Mouse (Mus musculus) lung, embryonic 16.5 days (tissue): ENCODE measurements at regions not wholly inside any gene's neighbourhood (a gene's known extent, or its start where the extent isn't known, plus 50 kb on each side); places are given as distances from the start of the nearest gene placed in this dataset.

Source experiments
- ATAC-seq: fragments of 200-750 bp; cut with Nextera tagmentation; 2 replicates; pipeline ENCODE4 v1.8.0; 2017; ENCODE audit warnings: low read depth, mild to moderate bottlenecking, moderate library complexity
- H3K27ac ChIP-seq: fragments of 300-500 bp; sonication (generic); 2 replicates; pipeline ENCODE4 v1.5.1; 2014; ENCODE audit warnings: mild to moderate bottlenecking, control low read depth, low read length
- H3K27me3 ChIP-seq: fragments of 300-500 bp; sonication (generic); 2 replicates; pipeline ENCODE4 v1.6.1; 2014; ENCODE audit warnings: low read depth, low read length, mixed read lengths; ENCODE audit not compliant: control insufficient read depth, insufficient read depth
- H3K36me3 ChIP-seq: fragments of 300-500 bp; sonication (generic); 2 replicates; pipeline ENCODE4 v1.6.1; 2014; ENCODE audit warnings: low read length; ENCODE audit not compliant: control insufficient read depth, insufficient read depth
- H3K4me1 ChIP-seq: fragments of 300-500 bp; sonication (generic); replicated peaks from 2 replicates; pipeline ENCODE4 v1.6.1; 2014; ENCODE audit warnings: low read length, mixed read lengths; ENCODE audit not compliant: control insufficient read depth, insufficient read depth
- H3K4me2 ChIP-seq: fragments of 300-500 bp; sonication (generic); 2 replicates; pipeline ENCODE4 v1.6.1; 2014; ENCODE audit warnings: low read depth, low read length, control low read depth
- H3K4me3 ChIP-seq: fragments of 300-500 bp; sonication (generic); 2 replicates; pipeline ENCODE4 v1.5.1; 2014; ENCODE audit warnings: mild to moderate bottlenecking, low read length, control low read depth
- H3K9ac ChIP-seq: fragments of 300-500 bp; sonication (generic); 2 replicates; pipeline ENCODE4 v1.6.1; 2014; ENCODE audit warnings: low read length, control low read depth
- H3K9me3 ChIP-seq: fragments of 300-500 bp; sonication (generic); 2 replicates; pipeline ENCODE4 v1.6.1; 2016; ENCODE audit warnings: low read length; ENCODE audit not compliant: control insufficient read depth
- WGBS: fragments of 180-500 bp; shearing (Covaris S2); extraction: QIAGEN DNeasy Blood & Tissue Kit; methylation state at CpG from one replicate; pipeline ENCODE4 v1.1.7; 2014; 5-methylcytosine and 5-hydroxymethylcytosine counted together

- WGBS = 50% methylated on average over 11 of the region's 11 CpGs
- H3K4me2 ChIP-seq = no peak overlapping the region
- no peaks in the 10 kb centered on the region for H3K36me3 ChIP-seq
- H3K4me3 ChIP-seq = no peak overlapping the region
- ATAC-seq = peak; percentile 82
- H3K4me1 ChIP-seq = no peaks in the 10 kb centered on the region
- no peak overlapping the region for H3K9ac ChIP-seq
- H3K27ac ChIP-seq = no peak overlapping the region
- no peaks in the 10 kb centered on the region for H3K27me3 ChIP-seq
- no peaks in the 10 kb centered on the region for H3K9me3 ChIP-seq
Observed at GRCm38 (mm10) chr4:84102736-84103135, 572.3 kb downstream of the Bnc2 start.

DNA sequence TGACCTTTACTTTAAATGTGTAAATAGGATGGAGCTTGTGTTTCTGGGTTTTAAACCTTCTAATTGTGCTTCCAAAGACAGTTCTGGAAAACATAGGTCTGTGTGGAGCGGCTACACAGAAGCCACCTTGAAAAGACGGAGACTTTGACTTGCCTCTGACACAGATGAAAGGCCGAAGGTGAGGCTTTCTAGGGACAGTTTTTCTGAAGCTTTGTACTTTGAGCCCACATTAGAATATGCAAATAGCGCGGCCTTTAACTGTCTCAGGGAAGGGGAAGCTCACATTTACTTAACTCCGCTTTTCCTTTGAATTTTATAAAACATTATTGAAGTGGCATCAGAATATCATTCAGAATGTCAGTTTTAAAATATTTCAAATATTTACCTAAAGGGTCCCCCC lies 566.5 kb downstream of the Bnc2 start:
- no peak for ATAC-seq
- Histone ChIP-seq H3K9me3 (no peaks in the 10 kb centered on the region), H3K4me2 (no peak overlapping the region), H3K27ac (no peak overlapping the region), H3K4me1 (no peaks in the 10 kb centered on the region), H3K4me3 (no peak overlapping the region), H3K27me3 (no peaks in the 10 kb centered on the region), H3K36me3 (no peaks in the 10 kb centered on the region), H3K9ac (no peak overlapping the region)
- 80% methylated on average over 6 of the region's 6 CpGs for WGBS

- 29% methylated on average over 12 of the region's 12 CpGs for WGBS
- H3K36me3 ChIP-seq = no peaks in the 10 kb centered on the region
- H3K27me3 ChIP-seq = no peaks in the 10 kb centered on the region
- no peak overlapping the region for H3K27ac ChIP-seq
- H3K4me1 ChIP-seq = no peaks in the 10 kb centered on the region
- ATAC-seq = peak; percentile 56; the same call in 1 of the 2 replicates
- no peak overlapping the region for H3K9ac ChIP-seq
- no peak overlapping the region for H3K4me3 ChIP-seq
- no peaks in the 10 kb centered on the region for H3K9me3 ChIP-seq
- H3K4me2 ChIP-seq = no peak overlapping the region
Observed at GRCm38 (mm10) chr4:84109771-84110503, 565.1 kb downstream of the Bnc2 start.

GRCm38 (mm10) chr4:84114162-84115040 lies 560.7 kb downstream of the Bnc2 start:
- H3K36me3 ChIP-seq = no peaks in the 10 kb centered on the region
- H3K9me3 ChIP-seq = no peaks in the 10 kb centered on the region
- H3K4me2 ChIP-seq = no peak overlapping the region
- WGBS = 72% methylated on average over 10 of the region's 10 CpGs
- no peak overlapping the region for H3K27ac ChIP-seq
- no peaks in the 10 kb centered on the region for H3K4me1 ChIP-seq
- H3K27me3 ChIP-seq = no peaks in the 10 kb centered on the region
- no peak for ATAC-seq
- H3K4me3 ChIP-seq = no peak overlapping the region
- H3K9ac ChIP-seq = no peak overlapping the region

DNA sequence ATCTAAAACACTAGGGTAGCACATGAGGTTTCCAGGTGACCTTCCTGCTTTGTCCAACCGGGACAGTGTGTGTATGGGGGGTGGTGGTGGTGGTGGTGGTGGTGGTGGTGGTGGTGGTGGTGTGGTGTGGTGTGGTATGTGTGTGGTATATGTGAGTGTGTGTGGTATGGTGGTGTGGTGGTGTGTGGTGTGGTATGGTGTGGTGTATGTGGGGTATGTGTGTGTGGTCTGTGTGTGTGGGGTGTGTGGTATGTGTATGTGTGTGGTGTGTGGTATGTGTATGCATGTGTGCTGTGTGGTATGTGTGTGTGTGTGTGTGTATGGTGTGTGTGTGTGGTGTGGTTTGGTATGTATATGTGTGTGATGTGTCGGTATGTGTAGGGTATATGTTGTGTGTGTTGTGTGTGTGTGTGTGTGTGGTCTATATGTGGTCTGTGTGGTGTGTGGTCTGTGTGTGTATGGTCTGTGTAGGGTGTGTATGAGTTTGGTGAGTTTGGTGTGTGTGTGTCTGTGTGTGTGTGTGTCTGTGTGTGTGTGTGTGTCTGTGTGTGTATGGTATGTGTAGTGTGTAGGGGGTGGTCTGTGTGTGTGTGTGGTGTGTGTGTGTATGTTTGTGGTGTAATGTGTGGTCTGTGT lies 556.7 kb downstream of the Bnc2 start:
- Histone ChIP-seq H3K36me3 (no peaks in the 10 kb centered on the region), H3K4me1 (no peaks in the 10 kb centered on the region), H3K9me3 (no peaks in the 10 kb centered on the region), H3K4me3 (no peak overlapping the region), H3K9ac (no peak overlapping the region), H3K27me3 (no peaks in the 10 kb centered on the region), H3K4me2 (no peak overlapping the region), H3K27ac (no peak overlapping the region)
- ATAC-seq = no peak
- WGBS = 92% methylated on average over 2 of the region's 2 CpGs

GRCm38 (mm10) chr4:84119616-84120015 lies 555.5 kb downstream of the Bnc2 start:
- Histone ChIP-seq H3K4me2 (no peak overlapping the region), H3K4me1 (no peaks in the 10 kb centered on the region), H3K9me3 (no peaks in the 10 kb centered on the region), H3K4me3 (no peak overlapping the region), H3K9ac (no peak overlapping the region), H3K36me3 (no peaks in the 10 kb centered on the region), H3K27ac (no peak overlapping the region), H3K27me3 (no peaks in the 10 kb centered on the region)
- 43% methylated on average over 7 of the region's 7 CpGs for WGBS
- ATAC-seq = 0 out of 2 replicates have a peak, but pooled peaks have one; percentile 15

DNA sequence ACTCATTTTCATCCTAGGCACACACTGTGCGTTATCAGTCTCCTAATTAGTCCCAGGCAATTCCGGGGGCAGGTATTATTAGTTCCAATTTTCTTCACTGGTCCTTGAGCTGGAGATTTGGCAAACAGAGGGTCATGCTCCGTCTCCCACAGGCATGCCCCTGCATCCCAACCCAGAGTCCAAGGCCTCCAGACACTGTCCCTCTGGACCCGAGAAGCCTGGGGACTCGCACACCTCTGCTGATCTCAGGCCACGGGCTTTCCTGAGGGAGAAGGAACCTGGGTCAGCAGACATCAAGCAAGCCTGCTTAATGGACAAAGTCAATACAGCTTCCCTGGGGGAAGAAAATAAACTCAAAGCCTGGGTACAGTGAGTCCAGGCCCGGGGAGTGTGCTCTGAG lies 554.7 kb downstream of the Bnc2 start:
- H3K4me3 ChIP-seq = no peak overlapping the region
- no peak for ATAC-seq
- no peaks in the 10 kb centered on the region for H3K9me3 ChIP-seq
- H3K27me3 ChIP-seq = no peaks in the 10 kb centered on the region
- 78% methylated on average over 7 of the region's 7 CpGs for WGBS
- no peak overlapping the region for H3K4me2 ChIP-seq
- H3K36me3 ChIP-seq = no peaks in the 10 kb centered on the region
- no peak overlapping the region for H3K9ac ChIP-seq
- H3K4me1 ChIP-seq = no peaks in the 10 kb centered on the region
- H3K27ac ChIP-seq = no peak overlapping the region

DNA sequence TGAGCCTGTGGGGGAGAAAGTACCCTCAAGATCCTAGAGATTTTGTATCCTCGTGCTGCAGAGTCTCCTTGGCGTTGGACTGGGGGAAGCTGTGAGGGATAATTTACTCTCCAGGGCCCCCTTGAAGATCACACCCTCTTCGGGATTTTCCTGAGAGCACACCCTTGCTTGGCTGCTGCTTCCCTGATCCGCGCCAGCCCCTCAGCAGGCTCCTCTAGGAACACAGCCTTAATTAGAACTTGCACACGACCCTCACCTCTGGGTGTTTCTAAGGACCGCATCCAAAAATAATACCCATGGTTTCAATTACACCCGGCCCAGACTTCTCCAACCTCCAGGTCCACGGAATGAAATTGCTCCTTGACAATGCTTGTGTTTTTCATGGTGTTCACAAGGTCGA lies 553.6 kb downstream of the Bnc2 start:
- no peak for ATAC-seq
- H3K9ac ChIP-seq = no peak overlapping the region
- WGBS = 64% methylated on average over 10 of the region's 10 CpGs
- H3K4me1 ChIP-seq = peaks cover 6% of the 10 kb centered on the region
- no peaks in the 10 kb centered on the region for H3K9me3 ChIP-seq
- no peaks in the 10 kb centered on the region for H3K27me3 ChIP-seq
- no peak overlapping the region for H3K4me2 ChIP-seq
- no peak overlapping the region for H3K27ac ChIP-seq
- no peaks in the 10 kb centered on the region for H3K36me3 ChIP-seq
- no peak overlapping the region for H3K4me3 ChIP-seq

DNA sequence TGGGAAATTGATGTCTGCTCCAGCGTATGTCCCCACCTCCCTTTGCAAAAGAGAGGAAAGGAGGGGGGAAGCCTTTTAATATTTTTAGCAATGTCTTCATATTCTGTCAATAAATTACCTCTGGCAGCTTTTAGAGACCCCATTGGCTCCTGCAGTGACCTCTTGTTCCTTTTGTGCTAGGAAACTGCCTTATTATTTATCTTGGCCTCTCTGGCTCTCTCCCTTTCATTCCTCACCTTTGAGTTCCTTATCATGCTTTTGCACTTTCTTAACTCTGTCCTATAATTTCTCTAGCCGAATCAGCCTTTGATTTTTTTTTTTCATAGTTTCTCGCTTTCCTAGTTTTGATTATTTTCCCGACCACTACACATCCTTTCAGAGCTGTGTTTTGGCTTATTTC lies 548.7 kb downstream of the Bnc2 start:
- H3K4me2 ChIP-seq = no peak overlapping the region
- H3K4me1 ChIP-seq = peaks cover 11% of the 10 kb centered on the region
- no peaks in the 10 kb centered on the region for H3K36me3 ChIP-seq
- H3K27ac ChIP-seq = no peak overlapping the region
- no peak for ATAC-seq
- no peak overlapping the region for H3K9ac ChIP-seq
- 17% methylated on average over 4 of the region's 4 CpGs for WGBS
- H3K4me3 ChIP-seq = no peak overlapping the region
- no peaks in the 10 kb centered on the region for H3K27me3 ChIP-seq
- H3K9me3 ChIP-seq = no peaks in the 10 kb centered on the region
